Mouse (Mus musculus) MEL (cell line): ENCODE data around the gene Sec24c. TPM values are rescaled to one million over a fixed set of nuclear protein-coding genes. Genes with fewer than 3 reads are reported as not detected.

Experiments
- DNase-seq: peaks from one replicate; pipeline ENCODE4 v3.0.0; 2011; ENCODE audit warnings: low read depth, low spot score
- H3K27ac ChIP-seq: 2 replicates; pipeline ENCODE4 v1.5.1; 2012; ENCODE audit warnings: low read depth, mild to moderate bottlenecking, control low read depth, low read length, moderate library complexity; ENCODE audit not compliant: control insufficient read depth
- H3K27me3 ChIP-seq, 2 experiments: fragments of 150-350 bp in 1 of 2; sonication (generic) in 1 of 2; 2 replicates each; pipeline ENCODE4 v1.6.1; 2012; ENCODE audit warnings: low read length in 2 of 2, mild to moderate bottlenecking in 2 of 2, improper control_type of control experiment in 1 of 2, moderate library complexity in 1 of 2; ENCODE audit not compliant: insufficient read depth in 2 of 2, control insufficient read depth in 1 of 2
- H3K36me3 ChIP-seq, 2 experiments: 2 replicates each; pipeline ENCODE4 v1.6.1; 2012 to 2014; ENCODE audit warnings: low read length in 2 of 2, improper control_type of control experiment in 1 of 2, inconsistent platforms in 1 of 2, mild to moderate bottlenecking in 1 of 2; ENCODE audit not compliant: insufficient read depth in 2 of 2, control insufficient read depth in 1 of 2
- H3K4me1 ChIP-seq, 2 experiments: fragments of 150-350 bp in 1 of 2; sonication (generic) in 1 of 2; 2 replicates each; pipeline ENCODE4 v1.6.1; 2012; ENCODE audit warnings: low read length in 2 of 2, improper control_type of control experiment in 1 of 2, mild to moderate bottlenecking in 1 of 2; ENCODE audit not compliant: insufficient read depth in 2 of 2, control insufficient read depth in 1 of 2
- H3K4me3 ChIP-seq, 2 experiments: fragments of 150-350 bp in 1 of 2; sonication (generic) in 1 of 2; 2 replicates each; pipeline ENCODE4 v1.5.1; 2012; ENCODE audit warnings: low read depth in 2 of 2, low read length in 2 of 2, mild to moderate bottlenecking in 2 of 2, moderate library complexity in 2 of 2, control low read depth in 1 of 2, improper control_type of control experiment in 1 of 2; ENCODE audit not compliant: control insufficient read depth in 1 of 2, insufficient read depth in 1 of 2
- H3K79me2 ChIP-seq: 2 replicates; pipeline ENCODE4 v1.6.1; 2012; ENCODE audit warnings: mild to moderate bottlenecking, low read length, moderate library complexity; ENCODE audit not compliant: control insufficient read depth, poor library complexity, insufficient read depth
- H3K9ac ChIP-seq: 2 replicates; pipeline ENCODE4 v1.6.1; 2012; ENCODE audit warnings: low read depth, mild to moderate bottlenecking, control low read depth, low read length, moderate library complexity; ENCODE audit not compliant: control insufficient read depth, poor library complexity, severe bottlenecking
- H3K9me3 ChIP-seq: fragments of 150-350 bp; sonication (generic); replicated peaks from 2 replicates; pipeline ENCODE4 v1.6.1; 2012; ENCODE audit warnings: mild to moderate bottlenecking, low read length, improper control_type of control experiment, moderate library complexity; ENCODE audit not compliant: insufficient read depth
- BHLHE40 ChIP-seq: IDR thresholded peaks from 2 replicates; pipeline ENCODE4 v1.6.1; 2012; ENCODE audit warnings: low read depth, mild to moderate bottlenecking, inconsistent platforms, low read length, improper control_type of control experiment, borderline replicate concordance
- CHD1 ChIP-seq: IDR thresholded peaks from 2 replicates; pipeline ENCODE4 v1.6.1; 2012; ENCODE audit warnings: low read depth, mild to moderate bottlenecking, inconsistent platforms, low read length, improper control_type of control experiment
- CHD2 ChIP-seq: IDR thresholded peaks from 2 replicates; pipeline ENCODE4 v1.6.1; 2011; ENCODE audit warnings: low read length, improper control_type of control experiment
- E2F4 ChIP-seq: IDR thresholded peaks from 2 replicates; pipeline ENCODE4 v1.6.1; 2011; ENCODE audit warnings: low read depth, low read length, improper control_type of control experiment, borderline replicate concordance
- EP300 ChIP-seq, 2 experiments: IDR thresholded peaks; 2 replicates each; pipeline ENCODE4 v1.6.1; 2011; ENCODE audit warnings: improper control_type of control experiment in 2 of 2, low read length in 2 of 2, low read depth in 1 of 2, mild to moderate bottlenecking in 1 of 2
- ETS1 ChIP-seq: IDR thresholded peaks from 2 replicates; pipeline ENCODE4 v1.6.1; 2012; ENCODE audit warnings: low read depth, mild to moderate bottlenecking, inconsistent platforms, low read length, improper control_type of control experiment, moderate library complexity
- GATA1 ChIP-seq: IDR thresholded peaks from 2 replicates; pipeline ENCODE4 v1.6.1; 2011; ENCODE audit warnings: low read depth, low read length, improper control_type of control experiment
- JUND ChIP-seq: IDR thresholded peaks from 2 replicates; pipeline ENCODE4 v1.6.1; 2011; ENCODE audit warnings: low read depth, mild to moderate bottlenecking, improper control_type of control experiment, low read length
- MAFK ChIP-seq: IDR thresholded peaks from 2 replicates; pipeline ENCODE4 v1.6.1; 2011; ENCODE audit warnings: low read depth, mild to moderate bottlenecking, low read length, improper control_type of control experiment, borderline replicate concordance
- MAX ChIP-seq: IDR thresholded peaks from 2 replicates; pipeline ENCODE4 v1.6.1; 2011; ENCODE audit warnings: low read length, improper control_type of control experiment
- MEF2A ChIP-seq: IDR thresholded peaks from 2 replicates; pipeline ENCODE4 v1.6.1; 2014; ENCODE audit warnings: low read depth, mild to moderate bottlenecking, inconsistent platforms, low read length, improper control_type of control experiment; ENCODE audit not compliant: poor library complexity, insufficient replicate concordance, severe bottlenecking; ENCODE audit errors: extremely low read depth
- MXI1 ChIP-seq: IDR thresholded peaks from 2 replicates; pipeline ENCODE4 v1.6.1; 2011; ENCODE audit warnings: mild to moderate bottlenecking, low read depth, low read length, improper control_type of control experiment
- MYB ChIP-seq: IDR thresholded peaks from 2 replicates; pipeline ENCODE4 v1.6.1; 2011; ENCODE audit warnings: mild to moderate bottlenecking, low read depth, low read length, improper control_type of control experiment
- NRF1 ChIP-seq: IDR thresholded peaks from 2 replicates; pipeline ENCODE4 v1.6.1; 2014; ENCODE audit warnings: low read depth, mild to moderate bottlenecking, inconsistent platforms, low read length, improper control_type of control experiment, moderate library complexity; ENCODE audit not compliant: poor library complexity, insufficient read depth, severe bottlenecking
- POLR2A ChIP-seq, 2 experiments: IDR thresholded peaks; 2 replicates each; pipeline ENCODE4 v1.6.1; 2011 to 2012; ENCODE audit warnings: low read length in 2 of 2, mild to moderate bottlenecking in 2 of 2, control low read depth in 1 of 2, improper control_type of control experiment in 1 of 2, low read depth in 1 of 2, moderate library complexity in 1 of 2; ENCODE audit not compliant: control insufficient read depth in 1 of 2, insufficient read depth in 1 of 2, poor library complexity in 1 of 2
- POLR2AphosphoS2 ChIP-seq: IDR thresholded peaks from 2 replicates; pipeline ENCODE4 v1.6.1; 2011; ENCODE audit warnings: low read length, improper control_type of control experiment
- POLR2AphosphoS5 ChIP-seq: IDR thresholded peaks from 2 replicates; pipeline ENCODE4 v1.6.1; 2012; ENCODE audit warnings: low read depth, borderline replicate concordance, mild to moderate bottlenecking, inconsistent platforms, low read length, moderate library complexity, mixed read lengths
- RAD21 ChIP-seq: IDR thresholded peaks from 2 replicates; pipeline ENCODE4 v1.6.1; 2011; ENCODE audit warnings: mild to moderate bottlenecking, low read depth, low read length, improper control_type of control experiment
- RCOR1 ChIP-seq: IDR thresholded peaks from 2 replicates; pipeline ENCODE4 v1.6.1; 2012; ENCODE audit warnings: low read depth, mild to moderate bottlenecking, inconsistent platforms, low read length, improper control_type of control experiment
- SIN3A ChIP-seq: IDR thresholded peaks from 2 replicates; pipeline ENCODE4 v1.6.1; 2012; ENCODE audit warnings: low read length, improper control_type of control experiment, inconsistent platforms
- TAL1 ChIP-seq: IDR thresholded peaks from 2 replicates; pipeline ENCODE4 v1.6.1; 2012; ENCODE audit warnings: mild to moderate bottlenecking, inconsistent platforms, low read length, moderate library complexity, mixed read lengths
- TCF12 ChIP-seq: IDR thresholded peaks from 2 replicates; pipeline ENCODE4 v1.6.1; 2014; ENCODE audit warnings: low read depth, mild to moderate bottlenecking, inconsistent platforms, low read length, improper control_type of control experiment, moderate library complexity
- UBTF ChIP-seq: IDR thresholded peaks from 2 replicates; pipeline ENCODE4 v1.6.1; 2012; ENCODE audit warnings: low read depth, mild to moderate bottlenecking, inconsistent platforms, low read length, improper control_type of control experiment, moderate library complexity, borderline replicate concordance; ENCODE audit not compliant: insufficient read depth
- ZC3H11A ChIP-seq: IDR thresholded peaks from 2 replicates; pipeline ENCODE4 v1.6.1; 2012; ENCODE audit warnings: low read depth, mild to moderate bottlenecking, inconsistent platforms, low read length, improper control_type of control experiment
- ZMIZ1 ChIP-seq: IDR thresholded peaks from 2 replicates; pipeline ENCODE4 v1.6.1; 2012; ENCODE audit warnings: low read depth, mild to moderate bottlenecking, inconsistent platforms, low read length, improper control_type of control experiment, moderate library complexity
- polyA plus RNA-seq, 2 experiments: library from polyadenylated mRNA; stranded (reverse) in 1 of 2; unstranded in 1 of 2; fragments of >175 nt in 1 of 2; fragments of >200 nt in 1 of 2; gene quantifications; 2 replicates each; pipeline versions ENCODE4 v1.2.1 to v1.2.4; 2012; ENCODE audit warnings: low replicate concordance in 2 of 2, low read depth in 1 of 2; ENCODE audit not compliant: insufficient read length in 2 of 2, insufficient read depth in 1 of 2, missing spikeins in 1 of 2
- total RNA-seq: library from RNA; depleted of rRNA; stranded (reverse); fragments of 300-350 nt; gene quantifications from 2 replicates; pipeline ENCODE4 v1.2.3, GENCODE M21; 2012

Sec24c gene
- total and polyA plus RNA-seq, 3 experiments, result 83.9 to 263 (median 121) TPM

- Histone ChIP-seq H3K27me3 (no peaks in the 10 kb centered on the region), H3K79me2 (no peaks in the 10 kb centered on the region), H3K9ac (no peak overlapping the region), H3K4me3 (no peak overlapping the region), H3K9me3 (no peaks in the 10 kb centered on the region), H3K27ac (no peak overlapping the region), H3K36me3 (peaks cover 0 to 21% of the 10 kb centered on the region in 2 experiments; a peak in 2 of 4 replicates), H3K4me1 (no peaks in the 10 kb centered on the region; a peak in 1 of 4 replicates)
- no peak for TF ChIP-seq RAD21
- TF ChIP-seq MAX, result no peak
- TF ChIP-seq SIN3A, result no peak
- no peak for TF ChIP-seq CHD1
- TF ChIP-seq EP300 (IDR thresholded peaks at IDR 0.05; ENCODE audit: low read depth in 1 of 2, low read length in 2 of 2), result no peak
- TF ChIP-seq UBTF, result no peak
- TF ChIP-seq JUND, result no peak
- TF ChIP-seq ZC3H11A, result no peak
- no peak for TF ChIP-seq MAFK
- peak; percentile 70 for TF ChIP-seq POLR2AphosphoS2
- 0 out of 4 replicates have a peak, but pooled peaks of 1 of the 2 experiments have one; percentile 3 for TF ChIP-seq POLR2A (IDR thresholded peaks at IDR 0.05; ENCODE audit: control insufficient read depth in 1 of 2, insufficient read depth in 1 of 2, low read depth in 1 of 2, low read length in 2 of 2, poor library complexity in 1 of 2)
- no peak for TF ChIP-seq TCF12
- TF ChIP-seq MYB, result no peak
- no peak for TF ChIP-seq CHD2
- TF ChIP-seq MXI1, result no peak
- no peak for TF ChIP-seq NRF1
- no peak for TF ChIP-seq TAL1
- no peak; the same call in 1 of the 2 replicates for TF ChIP-seq POLR2AphosphoS5
- 0 out of 2 replicates have a peak, but pooled peaks have one; percentile 49 for TF ChIP-seq ZMIZ1
- no peak for TF ChIP-seq MEF2A
- no peak for TF ChIP-seq ETS1
- TF ChIP-seq RCOR1, result no peak
- no peak for TF ChIP-seq BHLHE40
- TF ChIP-seq E2F4, result no peak
- no peak for TF ChIP-seq GATA1
- DNase-seq, result no peak
Measured at GRCm38 (mm10) chr14:20719767-20720166, 45.7 kb downstream of the Sec24c start.
